Mouse (Mus musculus) myocyte (in vitro differentiated cells): ENCODE measurements around the gene Fam187a.

Source experiments
- MAX ChIP-seq: IDR thresholded peaks from one replicate; pipeline ENCODE4 v1.6.1; 2011; ENCODE audit warnings: low read depth, mild to moderate bottlenecking, control low read depth
- MYOD1 ChIP-seq, 3 experiments: IDR thresholded peaks; one replicate each; pipeline ENCODE4 v1.6.1; 2011; ENCODE audit warnings: control low read depth in 2 of 3, low read depth in 2 of 3, mild to moderate bottlenecking in 2 of 3, moderate library complexity in 1 of 3; ENCODE audit not compliant: insufficient read length in 2 of 3, control insufficient read depth in 1 of 3
- MYOG ChIP-seq, 3 experiments: IDR thresholded peaks; one replicate each; pipeline ENCODE4 v1.6.1; 2011; ENCODE audit warnings: control low read depth in 2 of 3, low read depth in 2 of 3, mild to moderate bottlenecking in 2 of 3; ENCODE audit not compliant: insufficient read length in 2 of 3, control insufficient read depth in 1 of 3, insufficient read depth in 1 of 3
- POLR2A ChIP-seq: IDR thresholded peaks from one replicate; pipeline ENCODE4 v1.6.1; 2011; ENCODE audit warnings: low read depth, mild to moderate bottlenecking, control low read depth, moderate library complexity; ENCODE audit not compliant: insufficient read length
- POLR2AphosphoS2 ChIP-seq: IDR thresholded peaks from one replicate; pipeline ENCODE4 v1.6.1; 2011; ENCODE audit warnings: low read depth, control low read depth; ENCODE audit not compliant: insufficient read length
- REST ChIP-seq: IDR thresholded peaks from one replicate; pipeline ENCODE4 v1.6.1; 2011; ENCODE audit warnings: mild to moderate bottlenecking, control low read depth, moderate library complexity; ENCODE audit not compliant: insufficient read depth, insufficient read length
- SRF ChIP-seq: IDR thresholded peaks from one replicate; pipeline ENCODE4 v1.6.1; 2011; ENCODE audit warnings: low read depth; ENCODE audit not compliant: control insufficient read depth, insufficient read length
- TCF12 ChIP-seq: IDR thresholded peaks from one replicate; pipeline ENCODE4 v1.6.1; 2011; ENCODE audit warnings: mild to moderate bottlenecking, control low read depth; ENCODE audit not compliant: poor library complexity, insufficient read depth, severe bottlenecking
- TCF3 ChIP-seq: IDR thresholded peaks from one replicate; pipeline ENCODE4 v1.6.1; 2011; ENCODE audit warnings: low read depth, control low read depth; ENCODE audit not compliant: insufficient read length
- USF1 ChIP-seq: IDR thresholded peaks from one replicate; pipeline ENCODE4 v1.6.1; 2011; ENCODE audit warnings: low read depth, mild to moderate bottlenecking, control low read depth, moderate library complexity

- no peak for TF ChIP-seq POLR2A
- no peak for TF ChIP-seq REST
- no peak for TF ChIP-seq POLR2AphosphoS2
- no peak for TF ChIP-seq USF1
- TF ChIP-seq TCF12: no peak
- no peak for TF ChIP-seq MYOD1 (IDR thresholded peaks at IDR 0.05; ENCODE audit: control insufficient read depth in 1 of 3, insufficient read length in 2 of 3, low read depth in 2 of 3)
- no peak for TF ChIP-seq MAX
- no peak for TF ChIP-seq MYOG (IDR thresholded peaks at IDR 0.05; ENCODE audit: control insufficient read depth in 1 of 3, insufficient read depth in 1 of 3, insufficient read length in 2 of 3, low read depth in 2 of 3)
- TF ChIP-seq TCF3: no peak
- TF ChIP-seq SRF: no peak
Observed at GRCm38 (mm10) chr11:102836146-102836545, 48.8 kb upstream of the Fam187a start.
